Mouse (Mus musculus) kidney, adult 2 months (tissue): Measurements from ENCODE around the gene Gm20837.
"Not testable (repeated sequence)": the region's sequence is repeated elsewhere in the genome, so short reads cannot be mapped to it uniquely, and the experiment has no call there.

Experiments used
- CTCF ChIP-seq: fragments of 200-500 bp; conservative IDR thresholded peaks from 2 replicates; pipeline ENCODE4 v1.5.1; 2011; ENCODE audit warnings: low read depth, mild to moderate bottlenecking, control low read depth, low read length, moderate library complexity, mixed read lengths; ENCODE audit not compliant: insufficient read depth, insufficient read length
- POLR2A ChIP-seq: fragments of 200-500 bp; IDR thresholded peaks from one replicate; pipeline ENCODE4 v1.6.1; 2011; ENCODE audit warnings: low read depth, low read length, control low read depth

DNA sequence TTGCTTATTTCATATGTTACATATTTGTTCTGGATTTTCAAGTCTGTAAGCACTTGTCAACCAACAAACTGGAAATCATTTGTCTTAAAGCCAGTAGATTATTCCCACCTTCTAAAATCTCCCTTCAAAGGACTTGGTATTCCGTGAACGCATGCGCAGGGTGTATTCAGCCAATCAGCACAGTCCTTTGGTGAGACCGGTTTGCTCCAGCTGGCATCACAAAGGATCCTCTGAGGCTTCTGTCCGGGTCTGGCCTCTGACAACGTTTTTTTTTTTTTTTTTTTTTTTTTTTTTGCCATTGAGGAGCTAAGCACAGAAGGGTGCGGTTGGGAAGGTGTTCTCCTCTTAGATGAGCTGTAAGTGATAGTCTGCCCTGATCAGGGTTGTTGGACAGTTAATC is at the start of gene Gm20837:
- TF ChIP-seq CTCF, POLR2A: not testable (repeated sequence)
